Mouse (Mus musculus) heart, postnatal 0 days (tissue): Measurements from ENCODE around the gene Rpl12.

Source experiments
- CTCF ChIP-seq: IDR thresholded peaks from 2 replicates; pipeline ENCODE4 v1.5.1; 2016; ENCODE audit warnings: antibody characterized with exemption, control low read depth, low read depth
- EP300 ChIP-seq: IDR thresholded peaks from 2 replicates; pipeline ENCODE4 v1.6.1; 2016; ENCODE audit warnings: antibody characterized with exemption, low read depth

GRCm38 (mm10) chr2:32977114-32977513, 15.8 kb downstream of the Rpl12 start:
- TF ChIP-seq EP300 = no peak
- TF ChIP-seq CTCF = no peak
